Mouse (Mus musculus): ENCODE data around the gene Psme3.

DNA sequence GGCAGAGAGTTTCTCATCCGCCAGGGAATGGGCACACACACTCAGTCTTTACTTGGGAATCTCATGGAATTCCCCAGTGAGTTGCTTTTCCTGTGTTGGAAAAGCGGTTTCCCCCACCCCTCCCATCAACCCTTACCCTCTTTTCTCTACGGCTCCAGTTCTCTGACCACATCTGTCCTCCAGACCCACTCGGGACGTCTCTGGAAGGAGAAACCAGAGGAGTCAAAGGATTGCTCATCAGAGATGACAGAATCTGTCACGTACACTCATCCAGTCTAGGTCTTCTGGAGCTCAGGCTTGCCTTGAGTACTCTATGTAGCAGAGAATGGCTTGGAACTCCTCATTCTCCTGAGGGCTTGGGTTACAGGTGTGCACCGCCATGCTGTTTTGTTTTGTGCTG is 32.8 kb downstream of the Psme3 start:
- TF ChIP-seq MAX (IDR thresholded peaks at IDR 0.05), result no peak
- no peak for TF ChIP-seq CTCF (IDR thresholded peaks at IDR 0.05; ENCODE audit: control insufficient read depth, insufficient read depth, insufficient read length)
- no peak for TF ChIP-seq USF1 (IDR thresholded peaks at IDR 0.05; ENCODE audit: low read depth)

Measured in C2C12 (cell line).